Comparison of ENCODE assay signal across 26 mouse cellular contexts in genomic region chr19:5998180-5998579, GRCm38 (mm10). TPM values are rescaled to one million over a fixed set of nuclear protein-coding genes. Genes with fewer than 3 reads are reported as not detected.
DNase-seq lines count a peak whose midpoint lies in the region; ATAC-seq and TF ChIP-seq lines count a peak whose summit lies in the region.
"Had no signal": no experiment of that assay in that cellular context is flagged by ENCODE, and none has a peak within 500 bp of the region (broad histone marks: within the 10 kb centered on the region; RNA-seq: fewer than 3 reads in every experiment).

No protein-coding gene starts in this region.

- no peak overlapping the region for H3K4me3 ChIP-seq in kidney, adult 2 months (ENCODE audit: insufficient read depth, low read depth, low read length)
- H3K4me3 ChIP-seq in testis, adult 2 months (ENCODE audit: control insufficient read depth, low read depth, low read length) = no peak overlapping the region
- no peak overlapping the region for H3K4me3 ChIP-seq in forebrain, embryonic 12.5 days (replicated peaks)
- H3K4me3 ChIP-seq: embryonic facial prominence, embryonic 10.5 days; hindbrain, embryonic 12.5 days; limb, embryonic 12.5 days; midbrain, embryonic 10.5 days had no signal

- TF ChIP-seq CTCF in kidney, adult 2 months (conservative IDR thresholded peaks at IDR 0.05; ENCODE audit: insufficient read depth, insufficient read length, low read depth, low read length) = peak; percentile 32; the same call in 1 of the 2 replicates
- peak; percentile 56; the same call in 1 of the 2 replicates for TF ChIP-seq CTCF in testis, adult 2 months (IDR thresholded peaks at IDR 0.05; ENCODE audit: control insufficient read depth, insufficient read depth, insufficient replicate concordance, low read depth, low read length)

- no peaks in the 10 kb centered on the region for H3K36me3 ChIP-seq in kidney, adult 2 months (ENCODE audit: control insufficient read depth, insufficient read depth, low read length)
- no peaks in the 10 kb centered on the region for H3K36me3 ChIP-seq in testis, adult 2 months (ENCODE audit: control insufficient read depth, insufficient read depth, low read length)
- no peaks in the 10 kb centered on the region for H3K36me3 ChIP-seq in forebrain, embryonic 12.5 days (replicated peaks)
- H3K36me3 ChIP-seq: embryonic facial prominence, embryonic 10.5 days; hindbrain, embryonic 12.5 days; limb, embryonic 12.5 days; midbrain, embryonic 10.5 days had no signal

- ATAC-seq in forebrain, embryonic 12.5 days (ENCODE audit: low FRiP score) = no peak
- ATAC-seq: intestine, embryonic 16.5 days had no signal

- no peak overlapping the region for H3K27ac ChIP-seq in kidney, adult 2 months (ENCODE audit: insufficient read depth, low read depth, low read length)
- no peak overlapping the region for H3K27ac ChIP-seq in testis, adult 2 months (ENCODE audit: control insufficient read depth, insufficient read depth, low read depth, low read length)
- no peak overlapping the region for H3K27ac ChIP-seq in forebrain, embryonic 12.5 days
- H3K27ac ChIP-seq: embryonic facial prominence, embryonic 10.5 days; hindbrain, embryonic 12.5 days; limb, embryonic 12.5 days; midbrain, embryonic 10.5 days had no signal

- DNase-seq in kidney, adult 2 months = no peak
- no peak for DNase-seq in kidney, postnatal 14 days
- no peak for DNase-seq in testis, postnatal 10 days (ENCODE audit: low spot score)
- peak; percentile 31 for DNase-seq in induced T-regulatory cell, adult 2 months (ENCODE audit: low read depth)
- DNase-seq in thymus, postnatal 14 days = no peak
- no peak for DNase-seq in embryo, embryonic 9.5 days (ENCODE audit: extremely low spot score)
- DNase-seq: adrenal gland, adult 8-10 months; B cell, adult 2 months; cerebellum, adult 11 months; cerebellum, postnatal 25 days; gastrocnemius, postnatal 25 days; heart, postnatal 10 days; kidney, postnatal 10 days; layer of hippocampus, adult 9-11 months had no signal

- no peak overlapping the region for H3K4me2 ChIP-seq in forebrain, embryonic 12.5 days
- H3K4me2 ChIP-seq: hindbrain, embryonic 12.5 days; limb, embryonic 12.5 days had no signal

- no peak overlapping the region for H3K9ac ChIP-seq in forebrain, embryonic 12.5 days
- H3K9ac ChIP-seq: hindbrain, embryonic 12.5 days; limb, embryonic 12.5 days had no signal

- 91% methylated on average over 3 of the region's 3 CpGs for WGBS in kidney, adult 2 months
- WGBS in forebrain, embryonic 12.5 days = 79% methylated on average over 3 of the region's 3 CpGs

- no peaks in the 10 kb centered on the region for H3K9me3 ChIP-seq in forebrain, embryonic 12.5 days
- H3K9me3 ChIP-seq: embryonic facial prominence, embryonic 10.5 days; hindbrain, embryonic 12.5 days; midbrain, embryonic 10.5 days had no signal

- H3K4me1 ChIP-seq in kidney, adult 2 months (ENCODE audit: control insufficient read depth, insufficient read depth, low read length) = no peaks in the 10 kb centered on the region
- no peaks in the 10 kb centered on the region for H3K4me1 ChIP-seq in testis, adult 2 months (ENCODE audit: control insufficient read depth, insufficient read depth, low read length)
- H3K4me1 ChIP-seq in forebrain, embryonic 12.5 days = no peaks in the 10 kb centered on the region
- H3K4me1 ChIP-seq: embryonic facial prominence, embryonic 10.5 days; hindbrain, embryonic 12.5 days; limb, embryonic 12.5 days; midbrain, embryonic 10.5 days had no signal

- H3K27me3 ChIP-seq in kidney, adult 2 months (replicated peaks; ENCODE audit: control insufficient read depth, insufficient read depth, low read length) = no peaks in the 10 kb centered on the region
- H3K27me3 ChIP-seq in testis, adult 2 months (ENCODE audit: control insufficient read depth, insufficient read depth, low read length) = no peaks in the 10 kb centered on the region
- no peaks in the 10 kb centered on the region for H3K27me3 ChIP-seq in forebrain, embryonic 12.5 days
- H3K27me3 ChIP-seq: hindbrain, embryonic 12.5 days; limb, embryonic 12.5 days had no signal

- TF ChIP-seq POLR2A in kidney, adult 2 months (IDR thresholded peaks at IDR 0.05; ENCODE audit: low read depth, low read length) = no peak
- TF ChIP-seq POLR2A in testis, adult 2 months (IDR thresholded peaks at IDR 0.05; ENCODE audit: control insufficient read depth, low read depth, low read length) = no peak

RNA-seq across cellular contexts. Expression of gene Slc22a20, which starts 12.2 kb away (rescaled TPM):
- not detected in 2 replicates for polyA plus RNA-seq in kidney, adult 2 months (2012; rRNA removed)
- polyA plus RNA-seq in testis, adult 2 months (2012; rRNA removed) = 0.06 TPM in 1 of 2 replicates, not detected in the other
- polyA plus RNA-seq in forebrain, embryonic 12.5 days (2016; fragmentation: Nextera tagmentation; extraction: Ambion mirVana) = not detected in 2 replicates
- polyA plus RNA-seq: brain, embryonic 14.5 days; embryonic facial prominence, embryonic 10.5 days; frontal cortex, adult 2 months; hindbrain, embryonic 12.5 days; intestine, embryonic 16.5 days; limb, embryonic 12.5 days; lung, embryonic 16.5 days; midbrain, embryonic 10.5 days; neural tube, embryonic 14.5 days; stomach, embryonic 14.5 days had no signal

RNA-seq across cellular contexts. Expression of gene Capn1, which starts 17.5 kb away (rescaled TPM):
- 36.0 and 38.0 TPM in 2 replicates for polyA plus RNA-seq in kidney, adult 2 months (2012; rRNA removed)
- polyA plus RNA-seq in testis, adult 2 months (2012; rRNA removed) = 2.5 and 3.4 TPM in 2 replicates
- 2.0 and 3.2 TPM in 2 replicates for polyA plus RNA-seq in forebrain, embryonic 12.5 days (2016; fragmentation: Nextera tagmentation; extraction: Ambion mirVana)

RNA-seq across cellular contexts. Expression of gene Pola2, which starts 34.2 kb away (rescaled TPM):
- 24.9 and 26.2 TPM in 2 replicates for polyA plus RNA-seq in kidney, adult 2 months (2012; rRNA removed)
- 31.4 and 32.0 TPM in 2 replicates for polyA plus RNA-seq in testis, adult 2 months (2012; rRNA removed)
- polyA plus RNA-seq in forebrain, embryonic 12.5 days (2016; fragmentation: Nextera tagmentation; extraction: Ambion mirVana) = 76.8 and 80.4 TPM in 2 replicates

RNA-seq across cellular contexts. Expression of gene Syvn1, which starts 48.2 kb away (rescaled TPM):
- 31.5 and 32.8 TPM in 2 replicates for polyA plus RNA-seq in kidney, adult 2 months (2012; rRNA removed)
- polyA plus RNA-seq in testis, adult 2 months (2012; rRNA removed) = 30.5 and 33.3 TPM in 2 replicates
- polyA plus RNA-seq in forebrain, embryonic 12.5 days (2016; fragmentation: Nextera tagmentation; extraction: Ambion mirVana) = 26.4 and 31.3 TPM in 2 replicates

RNA-seq across cellular contexts. Expression of gene Mrpl49, which starts 59.4 kb away (rescaled TPM):
- polyA plus RNA-seq in kidney, adult 2 months (2012; rRNA removed) = 32.0 and 37.3 TPM in 2 replicates
- 9.5 and 9.8 TPM in 2 replicates for polyA plus RNA-seq in testis, adult 2 months (2012; rRNA removed)
- 74.7 and 76.7 TPM in 2 replicates for polyA plus RNA-seq in forebrain, embryonic 12.5 days (2016; fragmentation: Nextera tagmentation; extraction: Ambion mirVana)
